Mouse (Mus musculus) olfactory bulb, adult 2 months (tissue): ENCODE data around the gene Zhx3.

Source experiments
- CTCF ChIP-seq: fragments of 200-500 bp; IDR thresholded peaks from 2 replicates; pipeline ENCODE4 v1.5.1; 2012; ENCODE audit warnings: low read depth, mild to moderate bottlenecking, low read length, moderate library complexity; ENCODE audit not compliant: insufficient read depth
- POLR2A ChIP-seq: fragments of 200-500 bp; IDR thresholded peaks from 2 replicates; pipeline ENCODE4 v1.6.1; 2012; ENCODE audit warnings: mild to moderate bottlenecking, low read depth, low read length, moderate library complexity; ENCODE audit not compliant: insufficient read depth

DNA sequence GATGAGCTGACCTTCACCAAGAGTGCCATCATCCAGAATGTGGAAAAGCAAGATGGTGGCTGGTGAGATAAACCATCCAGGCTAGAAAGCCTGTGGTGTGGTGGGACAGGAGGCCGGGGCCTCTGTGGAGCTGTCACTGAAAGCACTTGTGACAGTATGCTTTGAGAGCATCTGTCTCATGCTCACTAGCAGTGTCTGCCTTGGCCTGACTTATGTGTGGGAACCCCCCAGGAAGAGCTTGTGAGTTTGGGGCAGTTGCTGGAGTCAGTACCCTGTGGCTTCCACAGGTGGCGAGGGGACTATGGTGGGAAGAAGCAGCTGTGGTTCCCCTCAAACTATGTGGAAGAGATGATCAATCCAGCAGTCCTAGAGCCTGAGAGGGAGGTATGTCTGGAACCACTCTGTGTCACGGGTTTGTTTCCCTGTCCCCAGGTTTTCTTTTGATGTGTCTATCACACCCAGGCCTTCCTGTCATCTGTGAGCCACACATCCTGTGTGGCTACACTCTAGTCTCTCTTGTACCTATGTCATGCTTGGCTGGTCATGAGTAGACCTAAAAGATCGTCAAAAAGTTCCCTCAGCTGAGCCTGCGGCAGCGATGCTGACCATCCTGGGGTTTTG is 116.1 kb downstream of the Zhx3 start:
- TF ChIP-seq POLR2A, result no peak
- no peak for TF ChIP-seq CTCF
